Mouse (Mus musculus) urinary bladder, postnatal 10 days (tissue): Measurements from ENCODE around the gene Traip.
A peak's percentile ranks its signal among the peaks of the same experiment; 100 is the strongest.

Experiments used
- DNase-seq: peaks from one replicate; pipeline ENCODE4 v3.0.0; 2022; ENCODE audit warnings: low spot score

The Traip gene

GRCm38 (mm10) chr9:107971690-107972541 is 22.0 kb downstream of the Traip start:
- no peak for DNase-seq

GRCm38 (mm10) chr9:107974491-107975171 is 24.7 kb downstream of the Traip start:
- no peak for DNase-seq

- no peak for DNase-seq
These were observed 25.8 kb downstream of the Traip start, which contains the start of gene Uba7 for GRCm38 (mm10) chr9:107975399-107976386. Gene Uba7, plus strand, starts transcription at chr9:107975505.

DNA sequence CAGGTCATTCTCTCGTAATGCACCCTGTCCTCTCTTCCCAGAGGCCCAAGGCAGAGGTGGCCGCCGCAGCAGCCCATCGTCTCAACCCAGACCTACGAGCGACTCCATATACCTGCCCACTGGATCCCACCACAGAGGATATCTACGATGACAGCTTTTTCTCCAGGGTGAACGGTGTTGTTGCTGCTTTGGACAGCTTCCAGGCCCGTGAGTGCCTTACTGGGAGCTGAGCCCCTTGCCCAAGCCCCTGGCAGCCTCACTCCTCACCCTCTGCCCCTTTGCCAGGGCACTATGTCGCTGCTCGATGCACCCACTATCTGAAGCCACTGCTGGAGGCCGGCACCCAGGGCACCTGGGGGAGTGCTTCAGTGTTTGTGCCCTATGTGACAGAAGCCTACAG is 28.9 kb downstream of the Traip start:
- no peak for DNase-seq

- no peak for DNase-seq
These were observed 32.0 kb downstream of the Traip start for GRCm38 (mm10) chr9:107981684-107982605.

DNA sequence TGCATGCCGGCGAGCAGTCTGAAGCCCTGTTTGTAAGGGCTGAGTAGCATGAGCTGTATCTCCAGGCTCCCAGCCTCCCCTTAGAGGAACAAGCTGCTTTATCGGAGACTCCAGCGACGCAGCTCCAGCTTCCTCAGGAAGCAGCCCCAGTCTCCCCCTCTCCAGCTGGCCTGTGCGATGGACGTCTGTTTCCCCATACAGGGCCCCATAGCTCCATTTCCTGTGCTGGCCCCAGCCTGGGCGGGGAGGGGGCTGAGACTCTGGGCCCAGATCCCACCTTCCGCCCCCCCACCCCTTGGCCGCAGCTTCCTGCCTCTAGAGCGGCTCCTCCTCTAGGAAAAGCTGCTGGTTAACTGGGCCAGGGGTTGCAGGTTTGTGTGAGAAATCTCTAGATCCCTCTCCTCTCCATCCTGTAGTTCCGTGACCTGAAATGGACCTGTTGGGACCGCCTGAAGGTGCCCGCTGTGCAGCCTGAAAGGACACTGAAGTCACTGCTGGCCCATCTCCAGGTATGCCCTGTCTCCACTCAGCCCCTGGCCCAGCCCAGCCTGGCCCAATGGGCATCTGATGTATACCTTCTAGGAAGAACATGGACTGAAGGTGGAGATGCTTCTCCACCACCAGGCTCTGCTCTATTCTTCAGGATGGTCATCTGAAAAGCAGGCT is 32.9 kb downstream of the Traip start, which contains the start of gene Gm20661:
Gene Gm20661 (plus strand): TSS at position 378 of the 666 bp plus-strand sequence.
- DNase-seq = no peak

DNA sequence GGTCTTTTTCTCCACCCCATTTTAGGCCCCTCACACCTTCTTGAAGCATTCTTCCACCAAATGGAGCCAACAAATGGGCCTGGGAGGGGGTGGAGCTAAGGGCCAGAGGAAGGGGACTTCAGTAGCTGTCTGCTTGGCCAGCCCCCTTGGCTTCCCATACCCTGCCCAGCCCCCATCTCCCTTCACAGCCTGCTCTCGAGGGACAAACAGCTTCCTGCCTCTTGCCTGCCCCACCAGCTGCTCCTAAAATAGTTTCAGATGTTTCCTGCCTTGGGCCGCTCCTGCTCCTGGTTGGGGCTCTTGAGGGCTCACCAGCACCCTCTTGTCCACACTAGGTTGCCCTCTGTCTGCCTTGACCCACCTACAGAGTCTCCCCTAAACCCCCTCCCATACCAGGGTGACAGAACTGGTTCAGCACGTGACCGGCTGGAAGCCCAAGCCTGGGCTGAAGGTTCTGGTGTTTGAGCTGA is 33.5 kb downstream of the Traip start:
- no peak for DNase-seq

- DNase-seq = no peak
These were observed 34.3 kb downstream of the Traip start for GRCm38 (mm10) chr9:107984052-107984753.

- DNase-seq = no peak
These were observed 34.8 kb downstream of the Traip start for GRCm38 (mm10) chr9:107984754-107985055.

GRCm38 (mm10) chr9:107985131-107986119 is 35.5 kb downstream of the Traip start, which contains the start of gene Inka1:
Gene Inka1, minus strand, starts transcription at chr9:107985879.
- DNase-seq = peak; percentile 42

- no peak for DNase-seq
These were observed 36.4 kb downstream of the Traip start for GRCm38 (mm10) chr9:107986376-107986775.

DNA sequence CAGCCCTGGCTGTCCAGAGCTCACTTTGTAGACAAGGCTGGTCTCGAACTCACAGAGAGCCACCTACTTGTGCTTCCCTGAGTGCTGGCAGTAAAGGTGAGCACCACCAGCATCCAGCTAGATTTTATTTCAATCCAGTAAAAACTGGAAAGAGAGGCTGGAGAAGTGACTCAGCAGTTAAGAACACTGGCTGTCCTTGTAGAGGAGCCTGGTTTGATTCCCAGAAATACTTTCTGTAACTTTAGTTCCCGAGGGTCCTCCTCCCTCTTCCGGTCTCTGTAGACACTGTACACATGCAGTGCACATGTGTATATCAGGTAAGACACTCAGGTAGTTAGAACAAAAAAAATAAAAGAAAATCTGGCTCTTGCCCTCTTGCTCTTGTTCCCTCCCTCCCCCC is 38.0 kb downstream of the Traip start:
- DNase-seq = no peak

DNA sequence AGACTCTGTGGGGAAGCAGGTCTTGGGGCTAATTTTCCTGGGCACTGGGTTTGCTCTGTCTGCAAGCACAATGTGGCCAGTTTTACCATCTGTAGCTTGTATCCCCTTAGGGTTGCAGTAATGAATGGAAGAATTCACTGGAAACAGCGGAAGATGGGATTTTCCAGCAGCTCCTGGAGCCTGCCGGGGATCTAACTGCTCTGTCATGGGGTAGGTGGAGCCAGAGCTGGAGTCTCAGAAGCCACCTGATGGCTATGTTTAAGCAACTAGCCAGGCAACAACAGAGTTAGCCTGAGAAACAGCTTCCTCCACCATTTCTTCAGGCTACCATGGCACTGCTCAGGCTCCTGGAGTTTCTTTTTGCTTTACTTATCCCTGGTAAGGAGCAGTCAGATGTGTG is 42.3 kb downstream of the Traip start, which contains the start of gene Cdhr4:
Gene Cdhr4 (plus strand): TSS at position 301 of the 400 bp plus-strand sequence.
- no peak for DNase-seq

GRCm38 (mm10) chr9:107993013-107993412 is 43.1 kb downstream of the Traip start:
- no peak for DNase-seq

GRCm38 (mm10) chr9:107994464-107994863 is 44.5 kb downstream of the Traip start:
- DNase-seq = no peak

- no peak for DNase-seq
These were observed 45.6 kb downstream of the Traip start for GRCm38 (mm10) chr9:107995513-107995912.

DNA sequence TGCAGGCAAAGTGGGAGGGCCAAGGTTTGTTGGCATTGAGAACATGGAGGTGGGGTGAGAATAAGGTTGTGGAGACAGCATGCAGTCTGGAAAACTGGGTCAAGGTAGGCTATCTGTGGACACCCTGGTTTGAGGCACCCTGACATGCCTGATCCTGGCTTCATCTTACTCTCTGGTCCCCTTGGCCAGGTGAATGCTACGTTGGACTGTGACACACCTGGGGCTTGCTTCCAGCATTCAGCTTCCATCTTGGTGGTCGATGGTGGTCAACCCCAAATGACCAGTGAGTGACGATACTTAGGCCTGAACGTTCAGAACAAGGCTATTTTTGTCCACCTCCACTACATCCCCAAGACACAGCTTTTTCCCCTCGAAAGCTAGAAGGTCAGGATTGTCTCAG is 46.1 kb downstream of the Traip start, which contains the start of gene Gm20662:
Gene Gm20662 (plus strand): TSS at position 301 of the 400 bp plus-strand sequence.
- no peak for DNase-seq
